Mouse (Mus musculus) limb, embryonic 10.5 days (tissue): Measurements from ENCODE around the gene 2310009B15Rik. TPM values are rescaled to one million over a fixed set of nuclear protein-coding genes. Genes with fewer than 3 reads are reported as not detected.

Experiments used
- DNase-seq: peaks from one replicate; pipeline ENCODE4 v3.0.0-alpha.2; 2017; ENCODE audit warnings: low spot score
- H3K27ac ChIP-seq: fragments of 300-500 bp; sonication (generic); 2 replicates; pipeline ENCODE4 v1.5.1; 2016; ENCODE audit warnings: mild to moderate bottlenecking
- H3K27me3 ChIP-seq: fragments of 300-500 bp; sonication (generic); 2 replicates; pipeline ENCODE4 v1.6.1; 2016; ENCODE audit warnings: low read depth, mild to moderate bottlenecking; ENCODE audit not compliant: poor library complexity, severe bottlenecking
- H3K36me3 ChIP-seq: fragments of 300-500 bp; sonication (generic); 2 replicates; pipeline ENCODE4 v1.6.1; 2016; ENCODE audit warnings: mild to moderate bottlenecking, moderate library complexity
- H3K4me1 ChIP-seq: fragments of 300-500 bp; sonication (generic); 2 replicates; pipeline ENCODE4 v1.6.1; 2016
- H3K4me3 ChIP-seq: fragments of 300-500 bp; sonication (generic); 2 replicates; pipeline ENCODE4 v1.5.1; 2016; ENCODE audit warnings: mild to moderate bottlenecking, moderate library complexity
- H3K9me3 ChIP-seq: fragments of 300-500 bp; sonication (generic); replicated peaks from 2 replicates; pipeline ENCODE4 v1.6.1; 2016; ENCODE audit warnings: mild to moderate bottlenecking
- WGBS: fragments of 180-500 bp; shearing (Covaris S2); methylation state at CpG from one replicate; pipeline ENCODE4 v1.1.7; 2016; 5-methylcytosine and 5-hydroxymethylcytosine counted together
- polyA plus RNA-seq: library from polyadenylated mRNA; unstranded; fragments of >200 nt; fragmentation: Nextera tagmentation; extraction: Ambion mirVana; gene quantifications from 2 replicates; pipeline ENCODE4 v1.2.1, GENCODE M21; 2016

Gene 2310009B15Rik
- polyA plus RNA-seq, 1 experiment from 2014 or later = 60.6 TPM

- no peaks in the 10 kb centered on the region for H3K9me3 ChIP-seq
- peak overlapping the region; percentile 98 for H3K27ac ChIP-seq
- H3K4me1 ChIP-seq = peaks cover 60% of the 10 kb centered on the region
- peaks cover 61% of the 10 kb centered on the region for H3K36me3 ChIP-seq
- peak overlapping the region; percentile 79 for H3K4me3 ChIP-seq
- DNase-seq = no peak
- H3K27me3 ChIP-seq = peaks cover 59% of the 10 kb centered on the region
- WGBS = 4% methylated on average over 16 of the region's 16 CpGs
Observed at GRCm38 (mm10) chr1:138839809-138840430, 16.7 kb downstream of the 2310009B15Rik start.

GRCm38 (mm10) chr1:138839291-138839690 is 17.4 kb downstream of the 2310009B15Rik start:
- no peaks in the 10 kb centered on the region for H3K9me3 ChIP-seq
- DNase-seq = no peak
- peak overlapping the region; percentile 98 for H3K27ac ChIP-seq
- H3K4me3 ChIP-seq = peak overlapping the region; percentile 79
- H3K36me3 ChIP-seq = peaks cover 67% of the 10 kb centered on the region
- peaks cover 60% of the 10 kb centered on the region for H3K4me1 ChIP-seq
- peaks cover 58% of the 10 kb centered on the region for H3K27me3 ChIP-seq
- 15% methylated on average over 2 of the region's 2 CpGs for WGBS

- Histone ChIP-seq H3K27ac (peak overlapping the region; percentile 98), H3K27me3 (peaks cover 57% of the 10 kb centered on the region)
Observed at GRCm38 (mm10) chr1:138837786-138838743, 18.6 kb downstream of the 2310009B15Rik start.

GRCm38 (mm10) chr1:138835355-138835900 is 21.2 kb downstream of the 2310009B15Rik start:
- no peak overlapping the region for H3K27ac ChIP-seq
- peak overlapping the region; percentile 79; the same call in 1 of the 2 replicates for H3K4me3 ChIP-seq
- WGBS = 3% methylated on average over 3 of the region's 3 CpGs
- peaks cover 70% of the 10 kb centered on the region for H3K27me3 ChIP-seq
- peaks cover 88% of the 10 kb centered on the region for H3K36me3 ChIP-seq
- H3K9me3 ChIP-seq = no peaks in the 10 kb centered on the region
- H3K4me1 ChIP-seq = peaks cover 61% of the 10 kb centered on the region
- DNase-seq = no peak

More at GRCm38 (mm10) chr1:138837786-138838743, 18.6 kb downstream of the 2310009B15Rik start:
- no peaks in the 10 kb centered on the region for H3K9me3 ChIP-seq
- peaks cover 80% of the 10 kb centered on the region for H3K36me3 ChIP-seq
- WGBS = 8% methylated on average over 27 of the region's 27 CpGs
- peak; percentile 76 for DNase-seq
- H3K4me1 ChIP-seq = peaks cover 54% of the 10 kb centered on the region
- H3K4me3 ChIP-seq = peak overlapping the region; percentile 79

- Histone ChIP-seq H3K9me3 (no peaks in the 10 kb centered on the region), H3K4me3 (peak overlapping the region; percentile 31; the same call in 1 of the 2 replicates), H3K27ac (no peak overlapping the region), H3K4me1 (peaks cover 31% of the 10 kb centered on the region), H3K36me3 (peaks cover 84% of the 10 kb centered on the region), H3K27me3 (peaks cover 35% of the 10 kb centered on the region)
- 1% methylated on average over 16 of the region's 16 CpGs for WGBS
- DNase-seq = no peak
Observed at GRCm38 (mm10) chr1:138831309-138831708, 25.3 kb downstream of the 2310009B15Rik start.

GRCm38 (mm10) chr1:138826841-138827240 is 29.8 kb downstream of the 2310009B15Rik start:
- H3K27me3 ChIP-seq = peaks cover 1% of the 10 kb centered on the region; the same call in 1 of the 2 replicates
- H3K27ac ChIP-seq = no peak overlapping the region
- peaks cover 1% of the 10 kb centered on the region; the same call in 1 of the 2 replicates for H3K4me1 ChIP-seq
- 79% methylated on average over 6 of the region's 6 CpGs for WGBS
- no peak for DNase-seq
- H3K4me3 ChIP-seq = no peak overlapping the region
- peaks cover 39% of the 10 kb centered on the region for H3K36me3 ChIP-seq
- no peaks in the 10 kb centered on the region for H3K9me3 ChIP-seq

GRCm38 (mm10) chr1:138822985-138823322 is 33.7 kb downstream of the 2310009B15Rik start:
- H3K9me3 ChIP-seq = no peaks in the 10 kb centered on the region
- no peaks in the 10 kb centered on the region for H3K4me1 ChIP-seq
- H3K36me3 ChIP-seq = peaks cover 13% of the 10 kb centered on the region
- no peak overlapping the region for H3K4me3 ChIP-seq
- no peaks in the 10 kb centered on the region for H3K27me3 ChIP-seq
- 88% methylated on average over 1 of the region's 1 CpGs for WGBS
- no peak overlapping the region for H3K27ac ChIP-seq
- DNase-seq = no peak

GRCm38 (mm10) chr1:138822255-138822984 is 34.2 kb downstream of the 2310009B15Rik start:
- Histone ChIP-seq H3K4me3 (no peak overlapping the region), H3K27me3 (no peaks in the 10 kb centered on the region), H3K4me1 (no peaks in the 10 kb centered on the region), H3K27ac (no peak overlapping the region), H3K36me3 (peaks cover 8% of the 10 kb centered on the region), H3K9me3 (no peaks in the 10 kb centered on the region)
- whole genome bisulfite sequencing = 89% methylated on average over 7 of the region's 7 CpGs
- no peak for DNase-seq

Other genes starting within 250 kb of the 2310009B15Rik start
- 26.1 and 34.7 TPM in 2 replicates for gene Nek7, start 236.7 kb downstream of the 2310009B15Rik start, polyA plus RNA-seq
- gene Lhx9, start 8.3 kb downstream of the 2310009B15Rik start, polyA plus RNA-seq = 110 and 114 TPM in 2 replicates
- gene Dennd1b, start 106.6 kb upstream of the 2310009B15Rik start, polyA plus RNA-seq = 10.7 and 11.1 TPM in 2 replicates